Mouse (Mus musculus) B cell, adult 2 months (primary cell): ENCODE results near the gene Foxk1.
A peak's percentile ranks its signal among the peaks of the same experiment; 100 is the strongest.

Experiments used
- DNase-seq, 2 experiments: peaks; one replicate each; pipeline ENCODE4 v3.0.0; 2022

Foxk1 gene

GRCm38 (mm10) chr5:142489955-142490707 is 88.8 kb downstream of the Foxk1 start:
- DNase-seq = no peak

GRCm38 (mm10) chr5:142493307-142493706 is 92.0 kb downstream of the Foxk1 start:
- DNase-seq = no peak

GRCm38 (mm10) chr5:142495321-142496096 is 94.2 kb downstream of the Foxk1 start:
- no peak for DNase-seq

GRCm38 (mm10) chr5:142498964-142499363 is 97.7 kb downstream of the Foxk1 start:
- peak; percentile 36 to 38 for DNase-seq

- DNase-seq = no peak
Measured at GRCm38 (mm10) chr5:142500918-142501317, 99.6 kb downstream of the Foxk1 start.

GRCm38 (mm10) chr5:142502414-142502813 is 101.1 kb downstream of the Foxk1 start:
- peak; percentile 52 to 60 for DNase-seq

GRCm38 (mm10) chr5:142504175-142504574 is 102.9 kb downstream of the Foxk1 start:
- no peak for DNase-seq

- no peak for DNase-seq
Measured at GRCm38 (mm10) chr5:142505695-142506423, 104.6 kb downstream of the Foxk1 start.

- no peak for DNase-seq
Measured at GRCm38 (mm10) chr5:142509141-142510060, 108.1 kb downstream of the Foxk1 start.

- no peak for DNase-seq
Measured at GRCm38 (mm10) chr5:142510061-142510414, 108.7 kb downstream of the Foxk1 start.
